Mouse (Mus musculus) bone marrow macrophage, adult 2 months (primary cell): ENCODE measurements at regions not wholly inside any gene's neighbourhood (a gene's known extent, or its start where the extent isn't known, plus 50 kb on each side); places are given as distances from the start of the nearest gene placed in this dataset.

ENCODE experiments used
- CTCF ChIP-seq: IDR thresholded peaks from 2 replicates; pipeline ENCODE4 v1.5.1; 2012; ENCODE audit warnings: low read depth, mild to moderate bottlenecking, low read length, moderate library complexity
- POLR2A ChIP-seq: IDR thresholded peaks from 2 replicates; pipeline ENCODE4 v1.6.1; 2012; ENCODE audit warnings: mild to moderate bottlenecking, low read depth, low read length, borderline replicate concordance

GRCm38 (mm10) chr5:16999183-16999582 is 207.6 kb downstream of the Gm28710 start:
- TF ChIP-seq CTCF, result no peak
- TF ChIP-seq POLR2A, result no peak
